Comparison of ENCODE assay signal across 12 mouse cellular contexts in the genomic region with DNA sequence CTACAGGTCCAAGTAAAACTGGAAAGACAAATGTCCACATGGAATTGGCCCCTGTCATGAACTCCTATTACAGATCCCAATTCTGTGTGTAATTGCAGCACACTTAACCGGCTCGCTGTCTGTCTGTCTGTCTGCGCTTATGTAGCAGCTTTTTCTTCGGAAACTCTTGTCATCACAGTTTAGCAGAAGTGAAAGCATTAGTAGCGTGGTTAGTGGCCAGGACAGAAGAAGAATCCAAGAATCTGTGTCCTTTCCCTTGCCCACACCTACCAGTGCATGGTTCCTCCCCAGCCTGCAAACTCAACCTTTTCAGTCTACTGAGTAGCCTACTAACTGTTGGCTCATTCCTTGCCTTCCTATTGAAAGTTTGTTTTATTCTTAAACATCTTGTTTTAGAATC.
A peak's percentile ranks its signal among the peaks of the same experiment; 100 is the strongest.
DNase-seq lines count a peak whose midpoint lies in the region; ATAC-seq and TF ChIP-seq lines count a peak whose summit lies in the region.
"Had no signal": no experiment of that assay in that cellular context is flagged by ENCODE, and none has a peak within 500 bp of the region (broad histone marks: within the 10 kb centered on the region; RNA-seq: fewer than 3 reads in every experiment).

No protein-coding gene starts in this region.

- H3K4me1 ChIP-seq in heart, adult 2 months (ENCODE audit: control insufficient read depth, insufficient read depth, low read length) = no peaks in the 10 kb centered on the region
- H3K4me1 ChIP-seq in lung, postnatal 0 days (ENCODE audit: insufficient read depth, low read depth, low read length) = no peaks in the 10 kb centered on the region; the same call in 1 of the 2 replicates
- peaks cover 3 to 17% of the 10 kb centered on the region in 2 experiments for H3K4me1 ChIP-seq in liver, embryonic 14.5 days (replicated peaks; ENCODE audit: control insufficient read depth in 2 of 2, insufficient read depth in 2 of 2, low read length in 1 of 2)
- peaks cover 7% of the 10 kb centered on the region for H3K4me1 ChIP-seq in intestine, embryonic 16.5 days (ENCODE audit: control insufficient read depth, insufficient read depth, low read length)
- H3K4me1 ChIP-seq: hindbrain, embryonic 15.5 days had no signal

- no peaks in the 10 kb centered on the region for H3K36me3 ChIP-seq in heart, adult 2 months (ENCODE audit: control insufficient read depth, insufficient read depth, low read length)
- H3K36me3 ChIP-seq in lung, postnatal 0 days (ENCODE audit: insufficient read depth, low read length) = no peaks in the 10 kb centered on the region
- no peaks in the 10 kb centered on the region for H3K36me3 ChIP-seq in liver, embryonic 14.5 days (replicated peaks; ENCODE audit: control insufficient read depth, insufficient read depth, low read depth)
- no peaks in the 10 kb centered on the region for H3K36me3 ChIP-seq in intestine, embryonic 16.5 days (ENCODE audit: control insufficient read depth, insufficient read depth, low read length)
- H3K36me3 ChIP-seq: embryonic facial prominence, embryonic 15.5 days; hindbrain, embryonic 15.5 days; limb, embryonic 10.5 days had no signal

- H3K4me3 ChIP-seq in heart, adult 2 months = no peak overlapping the region
- H3K4me3 ChIP-seq in lung, postnatal 0 days (ENCODE audit: low read depth, low read length) = no peak overlapping the region
- no peak overlapping the region for H3K4me3 ChIP-seq in liver, embryonic 14.5 days (ENCODE audit: insufficient read depth in 1 of 2, low read depth in 2 of 2, low read length in 2 of 2)
- no peak overlapping the region for H3K4me3 ChIP-seq in intestine, embryonic 16.5 days (ENCODE audit: low read length)
- H3K4me3 ChIP-seq: embryonic facial prominence, embryonic 15.5 days; hindbrain, embryonic 15.5 days; limb, embryonic 10.5 days had no signal

- WGBS in heart, adult 2 months = 89% methylated on average over 5 of the region's 5 CpGs
- 88% methylated on average over 5 of the region's 5 CpGs for WGBS in lung, postnatal 0 days
- WGBS in liver, embryonic 14.5 days (ENCODE audit: insufficient replicate concordance) = 71% methylated on average over 5 of the region's 5 CpGs
- 91% methylated on average over 5 of the region's 5 CpGs for WGBS in intestine, embryonic 16.5 days

- H3K79me2 ChIP-seq in heart, adult 2 months (replicated peaks; ENCODE audit: control insufficient read depth, insufficient read depth, low read length) = no peaks in the 10 kb centered on the region

- no peaks in the 10 kb centered on the region for H3K27me3 ChIP-seq in heart, adult 2 months (ENCODE audit: control insufficient read depth, insufficient read depth, low read length)
- H3K27me3 ChIP-seq in lung, postnatal 0 days (replicated peaks; ENCODE audit: insufficient read depth, low read length) = no peaks in the 10 kb centered on the region
- no peaks in the 10 kb centered on the region for H3K27me3 ChIP-seq in liver, embryonic 14.5 days (ENCODE audit: control insufficient read depth, insufficient read depth, low read length)
- no peaks in the 10 kb centered on the region for H3K27me3 ChIP-seq in intestine, embryonic 16.5 days (replicated peaks; ENCODE audit: control insufficient read depth, insufficient read depth, low read length)
- H3K27me3 ChIP-seq: embryonic facial prominence, embryonic 15.5 days; hindbrain, embryonic 15.5 days had no signal

- H3K4me2 ChIP-seq in lung, postnatal 0 days (replicated peaks; ENCODE audit: low read depth, low read length) = no peak overlapping the region
- no peak overlapping the region for H3K4me2 ChIP-seq in liver, embryonic 14.5 days (ENCODE audit: low read depth)
- no peak overlapping the region for H3K4me2 ChIP-seq in intestine, embryonic 16.5 days (ENCODE audit: low read depth, low read length)
- H3K4me2 ChIP-seq: embryonic facial prominence, embryonic 15.5 days; hindbrain, embryonic 15.5 days had no signal

- TF ChIP-seq EP300 in heart, adult 2 months (IDR thresholded peaks at IDR 0.05; ENCODE audit: insufficient read depth, low read depth, low read length) = 0 out of 2 replicates have a peak, but pooled peaks have one; percentile 24
- no peak for TF ChIP-seq EP300 in lung, postnatal 0 days (IDR thresholded peaks at IDR 0.05)
- no peak for TF ChIP-seq EP300 in liver, embryonic 14.5 days (IDR thresholded peaks at IDR 0.05; ENCODE audit: low read depth)

- no peak overlapping the region for H3K27ac ChIP-seq in heart, adult 2 months
- H3K27ac ChIP-seq in lung, postnatal 0 days (ENCODE audit: low read length) = no peak overlapping the region
- 0 out of 2 replicates have a peak overlapping the region, but pooled peaks have one; percentile 47 for H3K27ac ChIP-seq in liver, embryonic 14.5 days
- no peak overlapping the region for H3K27ac ChIP-seq in intestine, embryonic 16.5 days (ENCODE audit: low read length)
- H3K27ac ChIP-seq: limb, embryonic 10.5 days had no signal

- no peak for ATAC-seq in lung, postnatal 0 days
- no peak for ATAC-seq in liver, embryonic 14.5 days (ENCODE audit: insufficient read depth)
- peak; percentile 53 for ATAC-seq in neutrophil, adult 5-6 weeks (ENCODE audit: extremely low read depth, insufficient number of reproducible peaks, low FRiP score, poor library complexity, severe bottlenecking)
- no peak for ATAC-seq in intestine, embryonic 16.5 days

- no peak for TF ChIP-seq CTCF in heart, adult 2 months (IDR thresholded peaks at IDR 0.05)
- no peak for TF ChIP-seq CTCF in lung, postnatal 0 days (IDR thresholded peaks at IDR 0.05)
- no peak for TF ChIP-seq CTCF in liver, embryonic 14.5 days (IDR thresholded peaks at IDR 0.05; ENCODE audit: low read depth)

- intact Hi-C loops in heart, adult 2 months (cut with DNase I) = no loop called here
- intact Hi-C loops in heart, postnatal 14 days (cut with DNase I) = no loop called here

- H3K9me3 ChIP-seq in lung, postnatal 0 days (ENCODE audit: low read length) = no peaks in the 10 kb centered on the region
- H3K9me3 ChIP-seq in liver, embryonic 14.5 days (ENCODE audit: control insufficient read depth, low read length) = no peaks in the 10 kb centered on the region
- no peaks in the 10 kb centered on the region for H3K9me3 ChIP-seq in intestine, embryonic 16.5 days (ENCODE audit: control insufficient read depth, low read length)
- H3K9me3 ChIP-seq: embryonic facial prominence, embryonic 15.5 days; hindbrain, embryonic 15.5 days; limb, embryonic 10.5 days had no signal

- DNase-seq in heart, adult 2 months = peak in 1 of 2 experiments; percentile 24
- DNase-seq in heart, postnatal 14 days = no peak
- peak; percentile 41 for DNase-seq in lung, postnatal 0 days (ENCODE audit: low spot score)
- DNase-seq in lung, postnatal 14 days = no peak
- no peak for DNase-seq in liver, embryonic 14.5 days (ENCODE audit: low read depth in 3 of 3, low spot score in 3 of 3)
- no peak for DNase-seq in cerebellum, adult 11 months
- DNase-seq: layer of hippocampus, postnatal 36 days had no signal

- TF ChIP-seq POLR2A in heart, adult 2 months (IDR thresholded peaks at IDR 0.05; ENCODE audit: insufficient read depth, low read depth, low read length) = peak; percentile 29; the same call in 1 of the 2 replicates

- H3K9ac ChIP-seq in heart, adult 2 months (ENCODE audit: low read depth, low read length) = no peak overlapping the region
- H3K9ac ChIP-seq in lung, postnatal 0 days (replicated peaks; ENCODE audit: low read depth) = no peak overlapping the region
- no peak overlapping the region for H3K9ac ChIP-seq in liver, embryonic 14.5 days (replicated peaks)
- no peak overlapping the region for H3K9ac ChIP-seq in intestine, embryonic 16.5 days (ENCODE audit: low read depth, low read length)
- H3K9ac ChIP-seq: embryonic facial prominence, embryonic 15.5 days; hindbrain, embryonic 15.5 days had no signal
